Mouse (Mus musculus) intestine, embryonic 14.5 days (tissue): ENCODE measurements at regions not wholly inside any gene's neighbourhood (a gene's known extent, or its start where the extent isn't known, plus 50 kb on each side); places are given as distances from the start of the nearest gene placed in this dataset.

ENCODE experiments used
- ATAC-seq: fragments of 200-750 bp; cut with Nextera tagmentation; replicated peaks from 2 replicates; pipeline ENCODE4 v1.8.0; 2017; ENCODE audit warnings: low read depth, moderate number of reproducible peaks, moderate TSS enrichment, moderate library complexity; ENCODE audit not compliant: low FRiP score, low TSS enrichment
- DNase-seq: peaks from one replicate; pipeline ENCODE4 v3.0.0-alpha.2; 2018; ENCODE audit warnings: low spot score
- H3K27ac ChIP-seq: fragments of 300-500 bp; sonication (generic); 2 replicates; pipeline ENCODE4 v1.5.1; 2014; ENCODE audit warnings: low read depth, mild to moderate bottlenecking, control low read depth
- H3K27me3 ChIP-seq: fragments of 300-500 bp; sonication (generic); replicated peaks from 2 replicates; pipeline ENCODE4 v1.6.1; 2014; ENCODE audit warnings: low read length, control low read depth; ENCODE audit not compliant: control insufficient read depth, insufficient read depth
- H3K36me3 ChIP-seq: fragments of 300-500 bp; sonication (generic); 2 replicates; pipeline ENCODE4 v1.6.1; 2014; ENCODE audit warnings: low read length, control low read depth; ENCODE audit not compliant: control insufficient read depth, insufficient read depth
- H3K4me1 ChIP-seq: fragments of 300-500 bp; sonication (generic); replicated peaks from 2 replicates; pipeline ENCODE4 v1.6.1; 2014; ENCODE audit warnings: low read length, control low read depth, mixed read lengths; ENCODE audit not compliant: control insufficient read depth, insufficient read depth
- H3K4me2 ChIP-seq: fragments of 300-500 bp; sonication (generic); 2 replicates; pipeline ENCODE4 v1.6.1; 2014; ENCODE audit warnings: low read length
- H3K4me3 ChIP-seq: fragments of 300-500 bp; sonication (generic); 2 replicates; pipeline ENCODE4 v1.5.1; 2014; ENCODE audit warnings: low read depth, low read length, control low read depth, mixed read lengths
- H3K9ac ChIP-seq: fragments of 300-500 bp; sonication (generic); 2 replicates; pipeline ENCODE4 v1.6.1; 2014; ENCODE audit warnings: mild to moderate bottlenecking, low read length
- H3K9me3 ChIP-seq: fragments of 300-500 bp; sonication (generic); 2 replicates; pipeline ENCODE4 v1.6.1; 2016; ENCODE audit warnings: low read length, control low read depth; ENCODE audit not compliant: control insufficient read depth
- WGBS: fragments of 180-500 bp; shearing (Covaris S2); extraction: QIAGEN DNeasy Blood & Tissue Kit; methylation state at CpG from one replicate; pipeline ENCODE4 v1.1.7; 2014; 5-methylcytosine and 5-hydroxymethylcytosine counted together

DNA sequence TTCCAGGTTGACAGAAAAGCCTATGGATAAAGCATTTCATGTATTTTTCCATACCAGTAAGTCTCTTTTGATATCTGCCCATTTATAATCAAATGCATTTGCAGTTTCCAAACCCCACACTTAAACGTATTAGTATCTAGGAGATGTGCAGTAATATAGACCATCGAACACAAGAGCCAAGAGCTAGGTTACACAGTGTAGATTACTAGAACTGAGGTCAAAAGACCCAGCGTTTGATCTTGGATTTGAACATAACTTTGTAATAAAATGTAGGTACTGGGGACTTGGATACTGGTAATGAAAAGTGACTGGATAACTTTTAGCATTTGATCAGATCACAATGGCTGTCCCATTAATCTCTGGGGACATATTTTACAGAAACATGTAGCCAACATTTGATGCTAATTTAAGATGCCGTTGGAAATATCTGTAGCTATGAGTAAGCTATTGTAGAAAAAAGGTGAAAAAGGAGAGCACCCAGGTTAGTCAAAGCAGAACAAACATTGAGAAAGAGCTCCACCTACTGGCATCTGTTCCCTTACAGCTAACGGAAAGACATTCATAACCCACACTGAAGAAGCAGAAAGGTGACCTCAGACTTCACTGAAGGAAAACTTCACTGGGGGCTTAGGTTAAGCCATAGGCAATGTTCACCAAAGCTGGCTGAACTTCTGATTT, 296.5 kb downstream of the Rps29 start:
- H3K4me3 ChIP-seq = no peak overlapping the region
- H3K4me2 ChIP-seq = no peak overlapping the region
- no peak overlapping the region for H3K9ac ChIP-seq
- no peaks in the 10 kb centered on the region for H3K36me3 ChIP-seq
- DNase-seq = peak; percentile 58
- no peaks in the 10 kb centered on the region for H3K4me1 ChIP-seq
- no peaks in the 10 kb centered on the region for H3K9me3 ChIP-seq
- H3K27me3 ChIP-seq = no peaks in the 10 kb centered on the region
- WGBS = 57% methylated on average over 5 of the region's 5 CpGs
- no peak overlapping the region for H3K27ac ChIP-seq
- ATAC-seq = no peak

DNA sequence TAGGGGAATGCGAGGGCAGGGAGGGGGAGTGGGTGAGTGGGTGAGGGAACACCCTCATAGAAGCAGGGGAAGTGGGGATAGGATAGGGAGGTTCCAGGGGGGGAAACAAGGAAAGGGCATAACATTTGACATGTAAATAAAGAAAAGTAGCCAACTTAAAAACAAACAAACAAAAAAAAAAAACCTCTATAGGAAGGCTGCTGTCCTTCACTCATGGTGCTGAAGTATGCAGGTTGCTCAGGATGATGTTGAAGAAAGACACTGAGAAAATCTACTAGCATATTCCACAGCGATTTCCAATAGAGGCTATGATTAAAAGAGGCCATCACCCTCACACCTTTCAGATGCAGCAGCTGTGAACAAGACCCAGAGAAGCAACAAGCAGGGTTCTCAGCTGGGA, 298.7 kb downstream of the Rps29 start:
- DNase-seq (no peak), ATAC-seq (no peak)
- H3K36me3 ChIP-seq = no peaks in the 10 kb centered on the region
- H3K4me2 ChIP-seq = no peak overlapping the region
- no peak overlapping the region for H3K27ac ChIP-seq
- no peak overlapping the region for H3K4me3 ChIP-seq
- WGBS = 65% methylated on average over 2 of the region's 2 CpGs
- H3K27me3 ChIP-seq = no peaks in the 10 kb centered on the region
- no peaks in the 10 kb centered on the region for H3K4me1 ChIP-seq
- no peaks in the 10 kb centered on the region for H3K9me3 ChIP-seq
- no peak overlapping the region for H3K9ac ChIP-seq

DNA sequence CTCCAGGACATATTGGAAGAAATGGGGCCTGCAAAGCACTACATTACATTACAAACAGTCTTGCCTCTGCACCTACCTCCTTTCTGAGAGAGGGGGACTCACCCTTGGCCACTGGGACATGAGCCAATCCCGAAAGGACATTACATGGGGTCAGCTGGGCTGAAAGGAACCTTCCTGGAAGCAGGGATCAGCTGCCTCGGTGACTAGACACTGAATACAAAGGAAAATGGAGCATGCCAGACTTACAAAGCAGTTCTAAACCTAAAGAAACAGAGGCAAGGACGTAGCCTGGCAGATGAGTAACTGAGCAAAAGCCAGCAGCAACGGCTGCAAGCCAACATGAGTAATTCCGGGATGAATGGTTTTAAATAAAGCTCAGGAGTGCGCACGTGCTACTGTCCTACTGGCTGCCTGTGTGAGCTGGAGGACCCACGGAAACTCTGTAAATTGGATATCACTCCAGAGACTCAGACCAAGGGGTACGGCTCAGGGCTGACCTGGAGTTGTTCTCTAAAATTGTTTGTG, 309.3 kb downstream of the Rps29 start:
- H3K9me3 ChIP-seq = no peaks in the 10 kb centered on the region
- ATAC-seq (no peak), DNase-seq (no peak)
- 87% methylated on average over 9 of the region's 9 CpGs for WGBS
- H3K27me3 ChIP-seq = no peaks in the 10 kb centered on the region
- H3K4me2 ChIP-seq = no peak overlapping the region
- no peak overlapping the region for H3K4me3 ChIP-seq
- H3K4me1 ChIP-seq = no peaks in the 10 kb centered on the region
- H3K27ac ChIP-seq = no peak overlapping the region
- H3K9ac ChIP-seq = no peak overlapping the region
- H3K36me3 ChIP-seq = no peaks in the 10 kb centered on the region

- DNase-seq (no peak), ATAC-seq (no peak)
- H3K4me2 ChIP-seq = no peak overlapping the region
- H3K4me3 ChIP-seq = no peak overlapping the region
- H3K27me3 ChIP-seq = no peaks in the 10 kb centered on the region
- H3K9ac ChIP-seq = no peak overlapping the region
- H3K36me3 ChIP-seq = no peaks in the 10 kb centered on the region
- WGBS = 95% methylated on average over 8 of the region's 8 CpGs
- no peaks in the 10 kb centered on the region for H3K4me1 ChIP-seq
- H3K9me3 ChIP-seq = no peaks in the 10 kb centered on the region
- no peak overlapping the region for H3K27ac ChIP-seq
Observed at GRCm38 (mm10) chr12:68840815-68841214, 318.2 kb downstream of the Rps29 start.

- ATAC-seq (no peak), DNase-seq (no peak)
- no peaks in the 10 kb centered on the region for H3K36me3 ChIP-seq
- no peak overlapping the region for H3K4me2 ChIP-seq
- no peaks in the 10 kb centered on the region for H3K27me3 ChIP-seq
- no peak overlapping the region for H3K4me3 ChIP-seq
- H3K27ac ChIP-seq = no peak overlapping the region
- no peaks in the 10 kb centered on the region for H3K4me1 ChIP-seq
- no peaks in the 10 kb centered on the region for H3K9me3 ChIP-seq
- WGBS = 91% methylated on average over 2 of the region's 2 CpGs
- no peak overlapping the region for H3K9ac ChIP-seq
Observed at GRCm38 (mm10) chr12:68840156-68840555, 318.8 kb downstream of the Rps29 start.

GRCm38 (mm10) chr12:68836023-68836422, 323.0 kb downstream of the Rps29 start:
- WGBS = 79% methylated on average over 3 of the region's 3 CpGs
- H3K27ac ChIP-seq = no peak overlapping the region
- no peaks in the 10 kb centered on the region for H3K36me3 ChIP-seq
- ATAC-seq (no peak), DNase-seq (no peak)
- no peaks in the 10 kb centered on the region for H3K9me3 ChIP-seq
- H3K27me3 ChIP-seq = no peaks in the 10 kb centered on the region
- H3K4me1 ChIP-seq = no peaks in the 10 kb centered on the region
- no peak overlapping the region for H3K4me2 ChIP-seq
- H3K9ac ChIP-seq = no peak overlapping the region
- H3K4me3 ChIP-seq = no peak overlapping the region

DNA sequence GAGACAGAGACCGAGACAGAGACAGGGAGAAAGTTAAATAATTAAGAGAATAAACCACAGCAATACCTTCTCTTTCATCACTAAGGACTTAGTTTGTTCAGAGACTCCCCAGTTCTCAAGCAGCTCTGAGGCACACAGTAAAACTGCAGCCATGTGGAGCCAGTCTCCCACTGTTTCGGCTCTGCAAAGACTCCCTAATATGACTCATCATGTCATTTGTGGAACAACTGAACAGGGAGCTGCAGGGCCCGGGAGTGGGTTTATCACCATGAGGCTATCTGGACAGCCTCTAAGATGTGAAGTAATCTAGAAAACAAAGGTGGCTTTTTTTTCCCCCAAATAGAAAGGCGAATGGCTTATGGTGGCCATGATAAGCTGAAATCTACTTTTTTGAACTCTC, 325.1 kb downstream of the Rps29 start:
- Histone ChIP-seq H3K4me2 (no peak overlapping the region), H3K36me3 (no peaks in the 10 kb centered on the region), H3K27ac (no peak overlapping the region), H3K9ac (no peak overlapping the region), H3K4me3 (no peak overlapping the region), H3K27me3 (no peaks in the 10 kb centered on the region), H3K4me1 (no peaks in the 10 kb centered on the region), H3K9me3 (no peaks in the 10 kb centered on the region)
- WGBS = 55% methylated on average over 4 of the region's 4 CpGs
- DNase-seq (no peak), ATAC-seq (no peak)

- no peak overlapping the region for H3K9ac ChIP-seq
- H3K9me3 ChIP-seq = no peaks in the 10 kb centered on the region
- H3K36me3 ChIP-seq = no peaks in the 10 kb centered on the region
- H3K27me3 ChIP-seq = no peaks in the 10 kb centered on the region
- H3K4me2 ChIP-seq = no peak overlapping the region
- no peaks in the 10 kb centered on the region for H3K4me1 ChIP-seq
- H3K4me3 ChIP-seq = no peak overlapping the region
- WGBS = 74% methylated on average over 3 of the region's 3 CpGs
- no peak for ATAC-seq
- DNase-seq = no peak
- H3K27ac ChIP-seq = no peak overlapping the region
Observed at GRCm38 (mm10) chr12:68829404-68829803, 329.6 kb downstream of the Rps29 start.

GRCm38 (mm10) chr12:68827549-68828249, 331.3 kb downstream of the Rps29 start:
- DNase-seq (no peak), ATAC-seq (no peak)
- no peaks in the 10 kb centered on the region for H3K4me1 ChIP-seq
- H3K36me3 ChIP-seq = no peaks in the 10 kb centered on the region
- no peak overlapping the region for H3K4me2 ChIP-seq
- 83% methylated on average over 9 of the region's 9 CpGs for WGBS
- H3K27me3 ChIP-seq = no peaks in the 10 kb centered on the region
- no peak overlapping the region for H3K27ac ChIP-seq
- H3K4me3 ChIP-seq = no peak overlapping the region
- no peaks in the 10 kb centered on the region for H3K9me3 ChIP-seq
- H3K9ac ChIP-seq = no peak overlapping the region
